Mouse (Mus musculus): Measurements from ENCODE around the gene Tert. TPM values are rescaled to one million over a fixed set of nuclear protein-coding genes. Genes with fewer than 3 reads are reported as not detected.

Gene Tert
- total and polyA plus RNA-seq, 3 experiments = 0.05 to 0.18 TPM; not detected in 1

DNA sequence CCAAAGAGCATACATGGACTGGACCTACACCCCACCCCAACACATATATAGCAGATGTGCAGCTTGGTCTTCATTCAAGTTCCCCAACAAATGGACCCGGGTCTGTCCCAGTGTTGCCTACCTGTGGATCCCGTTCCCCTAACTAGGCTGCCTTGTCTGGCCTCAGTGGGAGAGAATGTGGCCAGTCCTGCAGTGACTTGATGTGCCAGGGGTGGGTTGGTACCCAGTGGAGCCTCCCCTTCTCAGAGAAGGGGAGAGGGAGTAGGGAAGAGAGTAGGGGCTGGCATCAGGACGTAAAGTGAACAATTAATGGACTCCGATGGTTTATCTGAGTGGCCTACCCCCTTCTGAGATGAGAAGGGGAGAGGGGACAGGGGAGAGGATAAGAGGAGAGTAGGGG, 23.7 kb upstream of the Tert start:
- Histone ChIP-seq H3K79me2 (replicated peaks; ENCODE audit: control insufficient read depth, insufficient read depth, low read length) (no peaks in the 10 kb centered on the region; the same call in 1 of the 2 replicates), H3K27ac (peak overlapping the region; percentile 83; the same call in 1 of the 2 replicates), H3K4me1 (ENCODE audit: control insufficient read depth, insufficient read depth, low read length) (peaks cover 7% of the 10 kb centered on the region), H3K9ac (ENCODE audit: low read depth, low read length) (no peak overlapping the region), H3K36me3 (ENCODE audit: control insufficient read depth, insufficient read depth, low read length) (no peaks in the 10 kb centered on the region; the same call in 1 of the 2 replicates), H3K4me3 (peak overlapping the region; percentile 72), H3K27me3 (ENCODE audit: control insufficient read depth, insufficient read depth, low read length) (no peaks in the 10 kb centered on the region)
- intact Hi-C loops (cut with DNase I) = loop anchor here (1.0 to 5.0 kb wide), 2 partner anchors 275 to 459 kb away; partner anchors contain the start of genes Cep72, Mrpl36 and Ndufs6
- no peak for DNase-seq
- WGBS = 49% methylated on average over 4 of the region's 4 CpGs
- TF ChIP-seq POLR2A (IDR thresholded peaks at IDR 0.05; ENCODE audit: insufficient read depth, low read depth, low read length) (no peak), CTCF (IDR thresholded peaks at IDR 0.05) (no peak), EP300 (IDR thresholded peaks at IDR 0.05; ENCODE audit: insufficient read depth, low read depth, low read length) (no peak)

DNA sequence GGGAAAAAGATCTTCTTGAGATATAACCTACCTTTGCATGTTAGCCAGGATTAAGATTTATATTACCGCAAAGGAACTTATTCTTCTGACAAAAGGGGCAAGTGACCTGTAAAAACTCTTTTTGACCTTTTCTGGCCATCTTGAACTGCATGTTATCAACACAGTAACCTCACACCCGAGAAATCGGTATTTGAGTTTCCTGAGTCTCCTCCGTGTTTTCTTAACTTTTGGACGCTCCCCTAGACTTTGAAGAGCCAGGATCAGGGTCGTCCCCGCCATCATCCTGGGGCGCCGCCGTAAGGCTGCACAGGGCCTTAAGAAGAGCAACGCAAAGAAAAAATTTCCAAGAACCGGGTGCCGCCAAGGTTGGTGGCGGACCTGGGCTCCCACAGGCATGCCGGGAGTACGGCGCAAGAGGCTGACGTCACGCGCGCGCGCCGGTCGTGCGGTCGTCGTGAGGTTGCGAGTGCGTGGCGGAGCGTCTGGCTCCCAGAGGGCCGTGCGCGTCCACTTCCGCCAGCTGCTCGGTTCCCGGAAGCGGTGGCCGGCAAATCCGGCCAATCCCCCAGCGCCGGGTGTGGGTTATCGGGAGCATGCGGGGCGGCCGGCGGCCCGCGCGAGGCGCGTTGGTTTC, 23.1 kb upstream of the Tert start, which contains the start of gene Clptm1l:
Gene Clptm1l, plus strand, starts transcription at position 485 of the 634 bp plus-strand sequence.
- WGBS = under 1% methylated on average over 53 of the region's 53 CpGs
- peak within 1 kb of the TSS; percentile 78 for H3K9ac ChIP-seq (ENCODE audit: low read depth, low read length)
- peak; percentile 51; the same call in 1 of the 2 replicates for TF ChIP-seq EP300 (IDR thresholded peaks at IDR 0.05; ENCODE audit: insufficient read depth, low read depth, low read length)
- 0 out of 2 replicates have a peak, but pooled peaks have one; percentile 6 for TF ChIP-seq CTCF (IDR thresholded peaks at IDR 0.05)
- peak; percentile 83 for TF ChIP-seq POLR2A (IDR thresholded peaks at IDR 0.05; ENCODE audit: insufficient read depth, low read depth, low read length)

DNA sequence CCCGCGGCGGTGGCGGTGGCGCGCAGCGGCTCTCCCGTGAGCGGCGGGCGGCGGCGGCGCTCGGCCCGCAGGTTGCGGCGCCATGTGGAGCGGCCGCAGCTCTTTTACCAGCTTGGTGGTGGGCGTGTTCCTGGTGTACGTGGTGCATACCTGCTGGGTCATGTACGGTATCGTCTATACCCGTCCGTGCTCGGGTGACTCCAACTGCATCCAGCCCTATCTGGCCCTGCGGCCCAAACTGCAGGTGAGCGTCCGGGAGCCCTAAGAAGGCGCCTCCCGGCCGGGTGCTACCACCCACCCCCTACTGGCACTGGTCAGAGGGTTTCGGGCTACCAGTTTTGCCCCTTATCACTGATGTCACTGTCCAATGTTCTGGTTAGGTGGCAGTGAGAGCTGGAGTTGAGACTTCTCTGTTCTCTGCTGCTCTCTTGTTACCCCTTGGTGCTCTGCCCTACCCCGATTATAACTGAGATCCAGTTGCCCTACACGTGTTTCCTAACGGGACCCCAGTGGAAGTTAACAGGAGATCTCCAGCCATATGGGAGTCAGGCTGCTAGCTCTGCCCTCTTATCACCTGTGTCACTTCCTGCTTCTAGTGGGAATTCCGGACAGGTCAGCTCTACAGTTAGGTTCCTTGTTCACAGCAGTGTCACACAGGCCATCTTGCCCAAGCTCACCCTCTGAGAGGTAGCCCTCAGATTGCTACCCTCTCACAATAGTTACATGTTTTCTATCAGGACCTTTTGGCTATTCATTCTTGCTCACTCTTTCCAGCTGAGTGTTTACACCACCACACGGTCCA, 22.4 kb upstream of the Tert start:
- Histone ChIP-seq H3K27ac (peak overlapping the region; percentile 83), H3K79me2 (replicated peaks; ENCODE audit: control insufficient read depth, insufficient read depth, low read length) (no peaks in the 10 kb centered on the region; the same call in 1 of the 2 replicates), H3K27me3 (ENCODE audit: control insufficient read depth, insufficient read depth, low read length) (no peaks in the 10 kb centered on the region), H3K9ac (ENCODE audit: low read depth, low read length) (peak overlapping the region; percentile 78), H3K4me1 (ENCODE audit: control insufficient read depth, insufficient read depth, low read length) (peaks cover 7% of the 10 kb centered on the region), H3K36me3 (ENCODE audit: control insufficient read depth, insufficient read depth, low read length) (no peaks in the 10 kb centered on the region; the same call in 1 of the 2 replicates), H3K4me3 (peak overlapping the region; percentile 72)
- intact Hi-C loops (cut with DNase I) = loop anchor here (5.0 kb wide), 1 partner anchor 458 kb away; the partner anchor contains the start of gene Cep72
- DNase-seq = no peak
- TF ChIP-seq CTCF (IDR thresholded peaks at IDR 0.05) = no peak
- TF ChIP-seq EP300 (IDR thresholded peaks at IDR 0.05; ENCODE audit: insufficient read depth, low read depth, low read length) = no peak
- no peak for TF ChIP-seq POLR2A (IDR thresholded peaks at IDR 0.05; ENCODE audit: insufficient read depth, low read depth, low read length)
- 2% methylated on average over 39 of the region's 39 CpGs for WGBS

More for the DNA sequence above, 23.1 kb upstream of the Tert start, which contains the start of gene Clptm1l:
- Histone ChIP-seq H3K27ac (peak within 1 kb of the TSS; percentile 83), H3K27me3 (ENCODE audit: control insufficient read depth, insufficient read depth, low read length) (no peaks in the 10 kb centered on the region), H3K4me1 (ENCODE audit: control insufficient read depth, insufficient read depth, low read length) (peaks cover 7% of the 10 kb centered on the region), H3K79me2 (replicated peaks; ENCODE audit: control insufficient read depth, insufficient read depth, low read length) (no peaks in the 10 kb centered on the region; the same call in 1 of the 2 replicates), H3K4me3 (peak within 1 kb of the TSS; percentile 72), H3K36me3 (ENCODE audit: control insufficient read depth, insufficient read depth, low read length) (no peaks in the 10 kb centered on the region; the same call in 1 of the 2 replicates)
- peak; percentile 97 to 98 for DNase-seq
- intact Hi-C loops (cut with DNase I) = loop anchor here (1.0 to 5.0 kb wide), 2 partner anchors 275 to 459 kb away; partner anchors contain the start of genes Cep72, Mrpl36 and Ndufs6

DNA sequence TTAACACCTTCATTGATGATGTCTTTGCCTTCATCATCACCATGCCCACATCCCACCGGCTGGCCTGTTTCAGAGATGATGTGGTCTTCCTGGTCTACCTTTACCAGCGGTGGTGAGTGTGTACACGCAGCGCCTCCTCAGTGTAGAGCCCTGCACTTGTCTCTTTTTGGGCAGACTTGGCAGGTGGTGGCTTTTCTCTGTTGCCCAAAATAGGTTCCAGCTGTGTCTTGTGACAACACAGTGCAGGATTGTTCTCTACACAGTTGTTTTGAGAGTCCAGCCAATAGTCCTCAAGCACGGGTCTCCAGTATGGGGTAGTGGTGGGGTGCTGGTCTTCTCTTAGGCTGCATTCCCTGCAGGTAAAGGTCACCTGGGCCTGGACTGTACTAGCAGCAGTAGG, 8.3 kb upstream of the Tert start:
- DNase-seq = peak in 1 of 2 experiments; percentile 39
- Histone ChIP-seq H3K27ac (peak overlapping the region; percentile 67), H3K36me3 (ENCODE audit: control insufficient read depth, insufficient read depth, low read length) (peaks cover 6% of the 10 kb centered on the region), H3K4me1 (ENCODE audit: control insufficient read depth, insufficient read depth, low read length) (no peaks in the 10 kb centered on the region), H3K4me3 (no peak overlapping the region), H3K27me3 (ENCODE audit: control insufficient read depth, insufficient read depth, low read length) (no peaks in the 10 kb centered on the region), H3K79me2 (replicated peaks; ENCODE audit: control insufficient read depth, insufficient read depth, low read length) (no peaks in the 10 kb centered on the region), H3K9ac (ENCODE audit: low read depth, low read length) (no peak overlapping the region)
- intact Hi-C loops (cut with DNase I) = loop anchor here (5.0 kb wide), 1 partner anchor 106 kb away; no protein-coding TSS in a partner anchor
- 70% methylated on average over 5 of the region's 5 CpGs for WGBS
- TF ChIP-seq CTCF (IDR thresholded peaks at IDR 0.05) = no peak
- no peak for TF ChIP-seq POLR2A (IDR thresholded peaks at IDR 0.05; ENCODE audit: insufficient read depth, low read depth, low read length)
- no peak for TF ChIP-seq EP300 (IDR thresholded peaks at IDR 0.05; ENCODE audit: insufficient read depth, low read depth, low read length)

DNA sequence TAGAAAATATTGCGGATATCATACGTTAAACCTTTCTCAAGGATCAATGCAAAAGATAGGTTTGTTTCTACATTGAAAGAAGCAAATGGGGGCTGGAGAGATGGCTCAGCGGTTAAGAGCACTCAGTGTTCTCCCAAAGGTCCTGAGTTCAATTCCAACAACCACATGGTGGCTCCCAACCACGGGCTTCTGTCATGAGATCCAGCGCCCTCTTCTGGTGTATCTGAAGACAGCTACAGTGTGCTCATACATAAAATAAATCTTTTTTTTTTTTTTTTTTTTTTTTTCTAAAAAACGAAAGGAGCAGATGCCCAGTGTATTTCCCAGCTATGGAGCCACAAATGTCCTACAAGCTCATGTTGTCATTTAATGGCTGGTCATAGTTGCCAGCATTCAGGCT, 6.1 kb upstream of the Tert start:
- Histone ChIP-seq H3K9ac (ENCODE audit: low read depth, low read length) (no peak overlapping the region), H3K79me2 (replicated peaks; ENCODE audit: control insufficient read depth, insufficient read depth, low read length) (no peaks in the 10 kb centered on the region), H3K4me3 (no peak overlapping the region), H3K36me3 (ENCODE audit: control insufficient read depth, insufficient read depth, low read length) (peaks cover 6% of the 10 kb centered on the region), H3K27ac (no peak overlapping the region), H3K27me3 (ENCODE audit: control insufficient read depth, insufficient read depth, low read length) (no peaks in the 10 kb centered on the region), H3K4me1 (ENCODE audit: control insufficient read depth, insufficient read depth, low read length) (no peaks in the 10 kb centered on the region)
- no peak for TF ChIP-seq EP300 (IDR thresholded peaks at IDR 0.05; ENCODE audit: insufficient read depth, low read depth, low read length)
- TF ChIP-seq POLR2A (IDR thresholded peaks at IDR 0.05; ENCODE audit: insufficient read depth, low read depth, low read length) = no peak
- peak; percentile 48 for TF ChIP-seq CTCF (IDR thresholded peaks at IDR 0.05)
- intact Hi-C loops (cut with DNase I) = no loop called here
- 63% methylated on average over 6 of the region's 6 CpGs for WGBS
- no peak for DNase-seq
